Mouse (Mus musculus): ENCODE results near the gene Mad2l2. TPM values are rescaled to one million over a fixed set of nuclear protein-coding genes. Genes with fewer than 3 reads are reported as not detected.

The Mad2l2 gene
- polyA plus RNA-seq, 2 experiments, result 55.9 to 66.0 TPM

GRCm38 (mm10) chr4:148084261-148084714, 45.9 kb upstream of the Mad2l2 start:
- no peaks in the 10 kb centered on the region for H3K9me3 ChIP-seq (ENCODE audit: control insufficient read depth, low read length)
- no peak overlapping the region for H3K4me3 ChIP-seq (replicated peaks; ENCODE audit: low read length)
- H3K27me3 ChIP-seq (ENCODE audit: control insufficient read depth, insufficient read depth, low read length), result no peaks in the 10 kb centered on the region
- H3K27ac ChIP-seq (replicated peaks; ENCODE audit: low read depth, low read length), result no peak overlapping the region
- H3K4me1 ChIP-seq (ENCODE audit: control insufficient read depth, insufficient read depth, low read length), result 0 out of 2 replicates have a peak, but pooled peaks cover 16% of the 10 kb centered on the region
- H3K9ac ChIP-seq (ENCODE audit: low read depth, low read length, severe bottlenecking), result no peak overlapping the region
- H3K4me2 ChIP-seq (replicated peaks; ENCODE audit: low read depth, low read length, severe bottlenecking), result no peak overlapping the region
- peaks cover 16% of the 10 kb centered on the region for H3K36me3 ChIP-seq (ENCODE audit: control insufficient read depth, insufficient read depth, low read length)
- no peak for TF ChIP-seq POLR2A (IDR thresholded peaks at IDR 0.05; ENCODE audit: borderline replicate concordance, extremely low read depth, insufficient read depth, insufficient read length)
- DNase-seq (ENCODE audit: low spot score) (no peak), ATAC-seq (ENCODE audit: low FRiP score, low read depth) (no peak)
- whole genome bisulfite sequencing, result 20% methylated on average over 8 of the region's 8 CpGs

- H3K4me3 ChIP-seq (replicated peaks; ENCODE audit: low read length), result no peak overlapping the region
- H3K9me3 ChIP-seq (ENCODE audit: control insufficient read depth, low read length), result no peaks in the 10 kb centered on the region
- DNase-seq (ENCODE audit: low spot score) (no peak), ATAC-seq (ENCODE audit: low FRiP score, low read depth) (no peak)
- no peak overlapping the region for H3K4me2 ChIP-seq (replicated peaks; ENCODE audit: low read depth, low read length, severe bottlenecking)
- TF ChIP-seq POLR2A (IDR thresholded peaks at IDR 0.05; ENCODE audit: borderline replicate concordance, extremely low read depth, insufficient read depth, insufficient read length), result no peak
- H3K27me3 ChIP-seq (ENCODE audit: control insufficient read depth, insufficient read depth, low read length), result no peaks in the 10 kb centered on the region
- no peak overlapping the region for H3K27ac ChIP-seq (replicated peaks; ENCODE audit: low read depth, low read length)
- H3K9ac ChIP-seq (ENCODE audit: low read depth, low read length, severe bottlenecking), result no peak overlapping the region
- WGBS, result 55% methylated on average over 10 of the region's 10 CpGs
- peaks cover 12% of the 10 kb centered on the region for H3K36me3 ChIP-seq (ENCODE audit: control insufficient read depth, insufficient read depth, low read length)
- 0 out of 2 replicates have a peak, but pooled peaks cover 16% of the 10 kb centered on the region for H3K4me1 ChIP-seq (ENCODE audit: control insufficient read depth, insufficient read depth, low read length)
These were observed 44.9 kb upstream of the Mad2l2 start for GRCm38 (mm10) chr4:148085131-148085906.

GRCm38 (mm10) chr4:148085907-148086305, 44.3 kb upstream of the Mad2l2 start:
- WGBS, result 74% methylated on average over 3 of the region's 3 CpGs
- H3K9me3 ChIP-seq (ENCODE audit: control insufficient read depth, low read length), result no peaks in the 10 kb centered on the region
- no peak overlapping the region for H3K27ac ChIP-seq (replicated peaks; ENCODE audit: low read depth, low read length)
- H3K4me2 ChIP-seq (replicated peaks; ENCODE audit: low read depth, low read length, severe bottlenecking), result no peak overlapping the region
- TF ChIP-seq POLR2A (IDR thresholded peaks at IDR 0.05; ENCODE audit: borderline replicate concordance, extremely low read depth, insufficient read depth, insufficient read length), result no peak
- H3K36me3 ChIP-seq (ENCODE audit: control insufficient read depth, insufficient read depth, low read length), result peaks cover 7% of the 10 kb centered on the region
- no peak for ATAC-seq (ENCODE audit: low FRiP score, low read depth)
- H3K4me3 ChIP-seq (replicated peaks; ENCODE audit: low read length), result no peak overlapping the region
- no peak overlapping the region for H3K9ac ChIP-seq (ENCODE audit: low read depth, low read length, severe bottlenecking)
- DNase-seq (ENCODE audit: low spot score), result no peak
- H3K4me1 ChIP-seq (ENCODE audit: control insufficient read depth, insufficient read depth, low read length), result 0 out of 2 replicates have a peak, but pooled peaks cover 16% of the 10 kb centered on the region
- H3K27me3 ChIP-seq (ENCODE audit: control insufficient read depth, insufficient read depth, low read length), result no peaks in the 10 kb centered on the region

GRCm38 (mm10) chr4:148087091-148087906, 42.9 kb upstream of the Mad2l2 start:
- Histone ChIP-seq H3K27me3 (ENCODE audit: control insufficient read depth, insufficient read depth, low read length) (no peaks in the 10 kb centered on the region), H3K4me2 (replicated peaks; ENCODE audit: low read depth, low read length, severe bottlenecking) (peak overlapping the region; percentile 88), H3K27ac (replicated peaks; ENCODE audit: low read depth, low read length) (peak overlapping the region; percentile 58; the same call in 1 of the 2 replicates), H3K4me3 (replicated peaks; ENCODE audit: low read length) (peak overlapping the region; percentile 87), H3K9me3 (ENCODE audit: control insufficient read depth, low read length) (no peaks in the 10 kb centered on the region), H3K36me3 (ENCODE audit: control insufficient read depth, insufficient read depth, low read length) (no peaks in the 10 kb centered on the region), H3K4me1 (ENCODE audit: control insufficient read depth, insufficient read depth, low read length) (0 out of 2 replicates have a peak, but pooled peaks cover 16% of the 10 kb centered on the region), H3K9ac (ENCODE audit: low read depth, low read length, severe bottlenecking) (peak overlapping the region; percentile 80)
- DNase-seq (ENCODE audit: low spot score), result no peak
- WGBS, result 5% methylated on average over 19 of the region's 30 CpGs
- peak; percentile 20 for ATAC-seq (ENCODE audit: low FRiP score, low read depth)
- TF ChIP-seq POLR2A (IDR thresholded peaks at IDR 0.05; ENCODE audit: borderline replicate concordance, extremely low read depth, insufficient read depth, insufficient read length), result no peak

- Histone ChIP-seq H3K9me3 (ENCODE audit: control insufficient read depth, low read length) (no peaks in the 10 kb centered on the region), H3K9ac (ENCODE audit: low read depth, low read length, severe bottlenecking) (peak within 1 kb of the TSS; percentile 80), H3K4me1 (ENCODE audit: control insufficient read depth, insufficient read depth, low read length) (0 out of 2 replicates have a peak, but pooled peaks cover 16% of the 10 kb centered on the region), H3K4me3 (replicated peaks; ENCODE audit: low read length) (peak within 1 kb of the TSS; percentile 87), H3K4me2 (replicated peaks; ENCODE audit: low read depth, low read length, severe bottlenecking) (peak within 1 kb of the TSS; percentile 88), H3K27me3 (ENCODE audit: control insufficient read depth, insufficient read depth, low read length) (no peaks in the 10 kb centered on the region), H3K36me3 (ENCODE audit: control insufficient read depth, insufficient read depth, low read length) (no peaks in the 10 kb centered on the region), H3K27ac (replicated peaks; ENCODE audit: low read depth, low read length) (peak within 1 kb of the TSS; percentile 58; the same call in 1 of the 2 replicates)
- no peak for TF ChIP-seq POLR2A (IDR thresholded peaks at IDR 0.05; ENCODE audit: borderline replicate concordance, extremely low read depth, insufficient read depth, insufficient read length)
- ATAC-seq (ENCODE audit: low FRiP score, low read depth) (peak; percentile 90), DNase-seq (ENCODE audit: low spot score) (peak; percentile 93)
- 7% methylated on average over 34 of the region's 34 CpGs for WGBS
These were observed 42.2 kb upstream of the Mad2l2 start, which contains the start of gene Agtrap for GRCm38 (mm10) chr4:148087907-148088527. Gene Agtrap, minus strand, starts transcription at chr4:148088031.
